Mouse (Mus musculus): ENCODE measurements at regions not wholly inside any gene's neighbourhood (a gene's known extent, or its start where the extent isn't known, plus 50 kb on each side); places are given as distances from the start of the nearest gene placed in this dataset.
"Not testable (repeated sequence)": the region's sequence is repeated elsewhere in the genome, so short reads cannot be mapped to it uniquely, and the experiment has no call there.

- DNase-seq (ENCODE audit: low read depth, low spot score) = no peak
These were observed 137.8 kb upstream of the Mad2l1 start for GRCm38 (mm10) chr6:66397411-66397810.

GRCm38 (mm10) chr6:66398674-66399073 lies 136.5 kb upstream of the Mad2l1 start:
- DNase-seq (ENCODE audit: low read depth, low spot score) = no peak

- DNase-seq (ENCODE audit: low read depth, low spot score) = no peak
These were observed 136.0 kb upstream of the Mad2l1 start for GRCm38 (mm10) chr6:66399091-66399755.

GRCm38 (mm10) chr6:66401468-66401867 lies 133.7 kb upstream of the Mad2l1 start:
- no peak for DNase-seq (ENCODE audit: low read depth, low spot score)

GRCm38 (mm10) chr6:66401868-66402440 lies 133.2 kb upstream of the Mad2l1 start:
- no peak for DNase-seq (ENCODE audit: low read depth, low spot score)

- peak; percentile 47 for DNase-seq (ENCODE audit: low read depth, low spot score)
These were observed 120.4 kb upstream of the Mad2l1 start for GRCm38 (mm10) chr6:66414822-66415221.

GRCm38 (mm10) chr6:66419452-66420041 lies 115.6 kb upstream of the Mad2l1 start:
- no peak for DNase-seq (ENCODE audit: low read depth, low spot score)

- peak; percentile 42 for DNase-seq (ENCODE audit: low read depth, low spot score)
These were observed 106.8 kb upstream of the Mad2l1 start for GRCm38 (mm10) chr6:66428370-66428769.

- not testable (repeated sequence) for DNase-seq (ENCODE audit: low read depth, low spot score)
These were observed 84.8 kb upstream of the Mad2l1 start for GRCm38 (mm10) chr6:66450408-66450807.

- DNase-seq (ENCODE audit: low read depth, low spot score) = no peak
These were observed 77.0 kb upstream of the Mad2l1 start for GRCm38 (mm10) chr6:66458172-66458571.

- DNase-seq (ENCODE audit: low read depth, low spot score) = no peak
These were observed 70.7 kb upstream of the Mad2l1 start for GRCm38 (mm10) chr6:66464540-66464939.

GRCm38 (mm10) chr6:66465137-66465853 lies 69.9 kb upstream of the Mad2l1 start:
- no peak for DNase-seq (ENCODE audit: low read depth, low spot score)

- peak; percentile 54 for DNase-seq (ENCODE audit: low read depth, low spot score)
These were observed 68.4 kb upstream of the Mad2l1 start for GRCm38 (mm10) chr6:66466757-66467156.

GRCm38 (mm10) chr6:66470627-66471249 lies 64.5 kb upstream of the Mad2l1 start:
- DNase-seq (ENCODE audit: low read depth, low spot score) = no peak

GRCm38 (mm10) chr6:66471786-66472185 lies 63.4 kb upstream of the Mad2l1 start:
- DNase-seq (ENCODE audit: low read depth, low spot score) = no peak

- no peak for DNase-seq (ENCODE audit: low read depth, low spot score)
These were observed 62.5 kb upstream of the Mad2l1 start for GRCm38 (mm10) chr6:66472697-66473096.

GRCm38 (mm10) chr6:66477575-66477974 lies 57.6 kb upstream of the Mad2l1 start:
- DNase-seq (ENCODE audit: low read depth, low spot score) = no peak

GRCm38 (mm10) chr6:66478326-66478964 lies 56.7 kb upstream of the Mad2l1 start:
- no peak for DNase-seq (ENCODE audit: low read depth, low spot score)

GRCm38 (mm10) chr6:66479576-66479975 lies 55.6 kb upstream of the Mad2l1 start:
- peak; percentile 60 for DNase-seq (ENCODE audit: low read depth, low spot score)

GRCm38 (mm10) chr6:66480207-66480606 lies 55.0 kb upstream of the Mad2l1 start:
- DNase-seq (ENCODE audit: low read depth, low spot score) = peak; percentile 34

- no peak for DNase-seq (ENCODE audit: low read depth, low spot score)
These were observed 52.4 kb upstream of the Mad2l1 start for GRCm38 (mm10) chr6:66482797-66483196.

Measured in forelimb bud, embryonic 11.5 days (tissue).